7 mouse cellular contexts compared by ENCODE assay signal in the genomic region with DNA sequence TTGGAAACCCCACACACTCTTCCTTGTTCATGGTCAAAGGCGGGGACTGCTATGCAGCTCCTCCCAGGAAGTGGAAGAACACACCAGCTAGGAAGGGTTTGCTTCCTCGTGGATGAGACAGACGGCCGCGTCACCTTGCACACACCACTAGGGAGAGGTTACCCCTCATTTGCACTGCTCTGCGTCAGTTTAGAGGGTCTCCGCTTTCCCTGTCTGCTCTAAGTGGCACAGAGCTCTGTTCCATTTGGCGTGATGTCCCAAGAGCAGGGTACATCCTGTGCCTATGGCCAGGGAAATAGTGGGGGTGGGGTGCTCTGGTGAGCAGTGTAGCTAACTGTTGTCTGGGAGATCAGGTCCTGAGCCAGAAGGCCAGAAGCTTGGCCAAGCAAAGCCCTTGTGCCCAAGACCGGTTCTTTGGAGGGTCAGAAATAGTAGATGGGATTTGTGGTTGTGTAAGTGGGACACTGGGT. TPM values are rescaled to one million over a fixed set of nuclear protein-coding genes. Genes with fewer than 3 reads are reported as not detected.
DNase-seq lines count a peak whose midpoint lies in the region; ATAC-seq and TF ChIP-seq lines count a peak whose summit lies in the region.

No protein-coding gene starts in this region.

- no peaks in the 10 kb centered on the region for H3K9me3 ChIP-seq in embryonic facial prominence, embryonic 14.5 days (ENCODE audit: control insufficient read depth, low read length)
- H3K9me3 ChIP-seq in lung, postnatal 0 days (ENCODE audit: low read length) = no peaks in the 10 kb centered on the region

- peaks cover 36% of the 10 kb centered on the region for H3K4me1 ChIP-seq in embryonic facial prominence, embryonic 14.5 days (ENCODE audit: control insufficient read depth, insufficient read depth, low read length)
- H3K4me1 ChIP-seq in lung, postnatal 0 days (ENCODE audit: insufficient read depth, low read depth, low read length) = peaks cover 48% of the 10 kb centered on the region

- H3K4me3 ChIP-seq in embryonic facial prominence, embryonic 14.5 days (ENCODE audit: low read depth, low read length) = no peak overlapping the region
- no peak overlapping the region for H3K4me3 ChIP-seq in lung, postnatal 0 days (ENCODE audit: low read depth, low read length)

- TF ChIP-seq CTCF in lung, postnatal 0 days (IDR thresholded peaks at IDR 0.05) = peak; percentile 17; the same call in 1 of the 2 replicates

- H3K36me3 ChIP-seq in embryonic facial prominence, embryonic 14.5 days (ENCODE audit: control insufficient read depth, insufficient read depth, low read length) = peaks cover 40% of the 10 kb centered on the region
- 0 out of 2 replicates have a peak, but pooled peaks cover 5% of the 10 kb centered on the region for H3K36me3 ChIP-seq in lung, postnatal 0 days (ENCODE audit: insufficient read depth, low read length)

- no peak overlapping the region for H3K4me2 ChIP-seq in embryonic facial prominence, embryonic 14.5 days (ENCODE audit: low read depth, low read length)
- 0 out of 2 replicates have a peak overlapping the region, but pooled peaks have one; percentile 8 for H3K4me2 ChIP-seq in lung, postnatal 0 days (replicated peaks; ENCODE audit: low read depth, low read length)

- no peak for ATAC-seq in embryonic facial prominence, embryonic 14.5 days (ENCODE audit: low read depth)
- peak; percentile 34; the same call in 1 of the 2 replicates for ATAC-seq in lung, postnatal 0 days

- no peak; the same call in 1 of the 2 replicates for TF ChIP-seq EP300 in lung, postnatal 0 days (IDR thresholded peaks at IDR 0.05)

- WGBS in embryonic facial prominence, embryonic 14.5 days = 70% methylated on average over 9 of the region's 9 CpGs
- WGBS in lung, postnatal 0 days = 46% methylated on average over 9 of the region's 9 CpGs

- H3K9ac ChIP-seq in embryonic facial prominence, embryonic 14.5 days (ENCODE audit: low read depth, low read length) = peak overlapping the region; percentile 3; the same call in 1 of the 2 replicates
- no peak overlapping the region for H3K9ac ChIP-seq in lung, postnatal 0 days (replicated peaks; ENCODE audit: low read depth)

- intact Hi-C loops in left cerebral cortex, postnatal 14 days (cut with DNase I) = no loop called here
- intact Hi-C loops in heart, postnatal 36 days (cut with DNase I) = loop anchor here (1.0 kb wide), 1 partner anchor 12 kb away; no protein-coding TSS in a partner anchor

- 0 out of 2 replicates have a peak overlapping the region, but pooled peaks have one; percentile 33 for H3K27ac ChIP-seq in embryonic facial prominence, embryonic 14.5 days (replicated peaks; ENCODE audit: low read depth, low read length)
- peak overlapping the region; percentile 79 for H3K27ac ChIP-seq in lung, postnatal 0 days (ENCODE audit: low read length)

- DNase-seq in left cerebral cortex, postnatal 14 days (ENCODE audit: low spot score in 2 of 2) = peak; percentile 58 to 77
- DNase-seq in left cerebral cortex, adult 9 months (ENCODE audit: low spot score in 2 of 2) = no peak
- DNase-seq in embryonic facial prominence, embryonic 14.5 days (ENCODE audit: low spot score) = no peak
- peak; percentile 19 to 46 for DNase-seq in heart, postnatal 36 days
- peak; percentile 69 for DNase-seq in lung, postnatal 0 days (ENCODE audit: low spot score)
- DNase-seq in yolk sac, embryonic 10.5 days (ENCODE audit: low spot score) = no peak
- no peak for DNase-seq in ovary, postnatal 36 days (ENCODE audit: low spot score)

- H3K27me3 ChIP-seq in embryonic facial prominence, embryonic 14.5 days (replicated peaks; ENCODE audit: control insufficient read depth, insufficient read depth, low read length) = no peaks in the 10 kb centered on the region
- no peaks in the 10 kb centered on the region for H3K27me3 ChIP-seq in lung, postnatal 0 days (replicated peaks; ENCODE audit: insufficient read depth, low read length)

RNA-seq across cellular contexts. Expression of a gene that starts 13.7 kb away (rescaled TPM):
- 1,000 to 10,000 TPM in 1 of 2 experiments, 100 to 1,000 TPM in 1; 962 to 1,004 TPM for total RNA-seq in left cerebral cortex, postnatal 14 days (2021)
- polyA plus RNA-seq in embryonic facial prominence, embryonic 14.5 days (2014; fragmentation: Nextera tagmentation; extraction: Ambion mirVana) = 57.7 and 62.2 TPM in 2 replicates
- 100 to 1,000 TPM; 100 to 111 TPM for total RNA-seq in heart, postnatal 36 days (2021)
- 38.1 and 40.5 TPM in 2 replicates for polyA plus RNA-seq in lung, postnatal 0 days (2015; fragmentation: Nextera tagmentation; extraction: Ambion mirVana)

RNA-seq across cellular contexts. Expression of a gene that starts 20.9 kb away (rescaled TPM):
- total RNA-seq in left cerebral cortex, postnatal 14 days (2021) = 10 to 100 TPM; 82.0 to 85.4 TPM
- polyA plus RNA-seq in embryonic facial prominence, embryonic 14.5 days (2014; fragmentation: Nextera tagmentation; extraction: Ambion mirVana) = 1.1 and 1.9 TPM in 2 replicates
- total RNA-seq in heart, postnatal 36 days (2021) = 100 to 1,000 TPM; 104 to 107 TPM
- polyA plus RNA-seq in lung, postnatal 0 days (2015; fragmentation: Nextera tagmentation; extraction: Ambion mirVana) = 6.9 and 8.9 TPM in 2 replicates

RNA-seq across cellular contexts. Expression of a gene that starts 25.0 kb away (rescaled TPM):
- total RNA-seq in left cerebral cortex, postnatal 14 days (2021) = 100 to 1,000 TPM in 1 of 2 experiments, 10 to 100 TPM in 1; 96.3 to 114 TPM
- polyA plus RNA-seq in embryonic facial prominence, embryonic 14.5 days (2014; fragmentation: Nextera tagmentation; extraction: Ambion mirVana) = 40.7 and 49.0 TPM in 2 replicates
- total RNA-seq in heart, postnatal 36 days (2021) = 10 to 100 TPM; 45.2 to 52.7 TPM
- 19.9 and 20.6 TPM in 2 replicates for polyA plus RNA-seq in lung, postnatal 0 days (2015; fragmentation: Nextera tagmentation; extraction: Ambion mirVana)

RNA-seq across cellular contexts. Expression of a gene that starts 41.1 kb away (rescaled TPM):
- 100 to 1,000 TPM; 168 to 170 TPM for total RNA-seq in left cerebral cortex, postnatal 14 days (2021)
- 18.1 and 18.5 TPM in 2 replicates for polyA plus RNA-seq in embryonic facial prominence, embryonic 14.5 days (2014; fragmentation: Nextera tagmentation; extraction: Ambion mirVana)
- total RNA-seq in heart, postnatal 36 days (2021) = 10 to 100 TPM; 74.4 to 75.3 TPM
- polyA plus RNA-seq in lung, postnatal 0 days (2015; fragmentation: Nextera tagmentation; extraction: Ambion mirVana) = 16.3 and 21.3 TPM in 2 replicates

RNA-seq across cellular contexts. Expression of a gene that starts 50.5 kb away (rescaled TPM):
- 10 to 100 TPM; 53.1 to 54.6 TPM for total RNA-seq in left cerebral cortex, postnatal 14 days (2021)
- polyA plus RNA-seq in embryonic facial prominence, embryonic 14.5 days (2014; fragmentation: Nextera tagmentation; extraction: Ambion mirVana) = 32.2 and 34.0 TPM in 2 replicates
- total RNA-seq in heart, postnatal 36 days (2021) = 10 to 100 TPM; 26.1 to 26.2 TPM
- polyA plus RNA-seq in lung, postnatal 0 days (2015; fragmentation: Nextera tagmentation; extraction: Ambion mirVana) = 22.7 and 22.9 TPM in 2 replicates

Comparison
In these comparisons a context has a peak if more than half of its experiments do, and no peak if none do; other contexts are left out.
1. DNase-seq: peak in left cerebral cortex, postnatal 14 days (2 of 2), heart, postnatal 36 days (2 of 2) and lung, postnatal 0 days (single experiment); none in left cerebral cortex, adult 9 months (0 of 2), embryonic facial prominence, embryonic 14.5 days (single experiment), yolk sac, embryonic 10.5 days (single experiment) and ovary, postnatal 36 days (single experiment).
2. RNA of a gene that starts 13.7 kb away (total RNA-seq): 962 to 1,004 TPM in left cerebral cortex, postnatal 14 days; 100 to 111 TPM in heart, postnatal 36 days; every median in the first group is over 4 times any median in the second.